Mouse (Mus musculus): ENCODE measurements around the gene Tbc1d21. TPM values are rescaled to one million over a fixed set of nuclear protein-coding genes. Genes with fewer than 3 reads are reported as not detected.

The Tbc1d21 gene
- total RNA-seq, 2 experiments from 2014 or later, result not detected

DNA sequence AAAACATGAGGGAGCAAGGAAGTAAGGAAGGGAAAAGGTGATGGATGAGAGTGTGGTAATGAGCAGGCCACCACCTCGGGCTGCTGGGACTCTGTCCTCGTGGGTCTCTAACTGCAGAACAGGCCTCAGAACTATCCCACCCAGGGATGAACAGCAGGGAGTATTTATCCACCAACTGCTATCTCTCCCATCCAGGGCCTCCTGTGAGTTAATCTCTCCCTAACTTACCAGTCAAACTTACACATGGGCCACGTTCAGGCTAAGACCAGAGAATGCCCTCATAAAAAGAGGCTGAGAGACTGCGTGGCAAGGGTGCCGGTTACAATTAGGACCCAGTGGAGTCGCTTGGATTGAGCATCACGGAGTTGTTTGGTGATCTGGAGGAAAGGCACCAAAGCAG lies 24.3 kb downstream of the Tbc1d21 start:
- no peak for DNase-seq (ENCODE audit: low spot score in 2 of 2)

- DNase-seq (ENCODE audit: low spot score in 2 of 2), result no peak
Measured at GRCm38 (mm10) chr9:58341795-58342194, 28.5 kb downstream of the Tbc1d21 start.

- DNase-seq (ENCODE audit: low spot score in 2 of 2), result no peak
Measured at GRCm38 (mm10) chr9:58336650-58337281, 33.5 kb downstream of the Tbc1d21 start.

- no peak for DNase-seq (ENCODE audit: low spot score in 2 of 2)
Measured at GRCm38 (mm10) chr9:58331276-58331675, 39.0 kb downstream of the Tbc1d21 start.

DNA sequence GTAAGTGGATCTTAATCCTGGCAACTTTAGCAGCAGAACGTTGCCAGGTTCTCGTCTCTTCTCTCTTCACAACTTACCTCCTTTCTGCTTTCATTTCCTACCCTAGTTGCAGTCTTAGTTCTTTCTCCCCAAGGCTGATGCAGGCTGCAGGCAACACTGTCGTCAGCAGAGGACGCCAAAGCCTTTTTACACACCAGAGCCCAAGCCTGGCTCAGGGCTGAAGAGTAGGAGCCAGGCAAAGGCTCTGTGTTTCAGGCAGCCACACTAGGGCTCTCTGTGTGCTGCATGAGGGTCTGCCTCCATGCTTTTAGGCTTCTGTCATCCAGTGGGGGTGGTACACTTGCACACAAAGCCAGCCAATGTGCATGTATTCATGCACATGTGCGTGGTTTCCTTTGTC lies 40.0 kb downstream of the Tbc1d21 start:
- peak; percentile 71 to 77 for DNase-seq (ENCODE audit: low spot score in 2 of 2)

DNA sequence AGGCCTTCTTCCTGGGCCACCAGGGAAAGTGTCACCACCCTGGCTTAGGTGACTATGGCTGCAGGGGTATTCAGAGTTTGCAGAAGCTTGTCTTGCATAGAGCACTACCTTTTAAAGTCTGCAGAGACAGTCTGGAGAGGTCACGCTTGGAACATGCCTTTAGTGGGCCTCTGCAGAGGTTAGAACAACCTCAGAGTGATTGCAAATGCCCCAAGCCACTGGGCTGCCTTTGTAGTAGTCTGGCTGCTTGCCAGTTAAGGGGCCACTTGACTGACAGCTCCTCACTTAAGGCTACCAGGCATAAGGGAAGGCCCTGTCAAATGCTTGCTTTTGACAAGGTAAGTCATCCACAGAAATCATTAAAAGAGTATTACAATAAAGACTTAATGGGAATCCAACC lies 42.9 kb downstream of the Tbc1d21 start:
- no peak for DNase-seq (ENCODE audit: low spot score in 2 of 2)

DNA sequence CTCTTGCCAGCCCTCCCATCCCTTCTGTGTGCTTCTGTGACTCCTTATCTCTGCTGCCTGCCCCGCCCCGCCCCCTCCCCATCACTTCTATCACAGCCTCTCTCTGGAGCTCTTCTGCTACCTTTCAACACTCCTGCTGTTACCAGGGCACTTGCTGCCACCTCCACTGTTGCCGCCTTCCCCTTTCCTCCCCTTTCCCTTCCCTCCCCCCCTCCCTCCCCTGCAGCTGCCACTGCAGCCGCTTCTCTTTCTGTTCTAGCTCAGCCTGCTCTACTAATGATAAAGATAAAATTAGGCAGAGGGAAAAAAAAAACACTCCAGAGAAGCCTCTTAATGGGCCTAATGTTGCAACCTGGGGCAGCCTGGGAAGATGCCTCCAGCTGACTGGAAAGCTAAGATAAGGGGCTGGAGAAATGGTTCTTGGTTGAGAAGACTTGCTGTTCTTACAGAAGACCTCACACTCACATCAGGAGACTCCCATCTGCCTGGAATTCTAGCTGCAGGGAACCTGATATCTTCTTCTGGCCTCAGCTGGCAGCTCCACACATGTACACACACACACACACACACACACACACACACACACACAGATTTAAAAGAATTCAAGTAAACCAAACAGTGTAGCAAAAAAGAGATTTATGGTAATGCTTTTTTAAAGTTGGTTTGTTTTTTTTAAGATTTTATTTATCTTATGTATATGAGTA lies 43.6 kb downstream of the Tbc1d21 start:
- DNase-seq (ENCODE audit: low spot score in 2 of 2), result no peak

- no peak for DNase-seq (ENCODE audit: low spot score in 2 of 2)
Measured at GRCm38 (mm10) chr9:58321681-58322080, 48.6 kb downstream of the Tbc1d21 start.

- no peak for DNase-seq (ENCODE audit: low spot score in 2 of 2)
Measured at GRCm38 (mm10) chr9:58318317-58318716, 51.9 kb downstream of the Tbc1d21 start.

- no peak for DNase-seq (ENCODE audit: low spot score in 2 of 2)
Measured at GRCm38 (mm10) chr9:58317381-58317780, 52.9 kb downstream of the Tbc1d21 start.

- DNase-seq (ENCODE audit: low spot score in 2 of 2), result no peak
Measured at GRCm38 (mm10) chr9:58316784-58317183, 53.5 kb downstream of the Tbc1d21 start.

- DNase-seq (ENCODE audit: low spot score in 2 of 2), result no peak
Measured at GRCm38 (mm10) chr9:58315850-58316249, 54.4 kb downstream of the Tbc1d21 start.

DNA sequence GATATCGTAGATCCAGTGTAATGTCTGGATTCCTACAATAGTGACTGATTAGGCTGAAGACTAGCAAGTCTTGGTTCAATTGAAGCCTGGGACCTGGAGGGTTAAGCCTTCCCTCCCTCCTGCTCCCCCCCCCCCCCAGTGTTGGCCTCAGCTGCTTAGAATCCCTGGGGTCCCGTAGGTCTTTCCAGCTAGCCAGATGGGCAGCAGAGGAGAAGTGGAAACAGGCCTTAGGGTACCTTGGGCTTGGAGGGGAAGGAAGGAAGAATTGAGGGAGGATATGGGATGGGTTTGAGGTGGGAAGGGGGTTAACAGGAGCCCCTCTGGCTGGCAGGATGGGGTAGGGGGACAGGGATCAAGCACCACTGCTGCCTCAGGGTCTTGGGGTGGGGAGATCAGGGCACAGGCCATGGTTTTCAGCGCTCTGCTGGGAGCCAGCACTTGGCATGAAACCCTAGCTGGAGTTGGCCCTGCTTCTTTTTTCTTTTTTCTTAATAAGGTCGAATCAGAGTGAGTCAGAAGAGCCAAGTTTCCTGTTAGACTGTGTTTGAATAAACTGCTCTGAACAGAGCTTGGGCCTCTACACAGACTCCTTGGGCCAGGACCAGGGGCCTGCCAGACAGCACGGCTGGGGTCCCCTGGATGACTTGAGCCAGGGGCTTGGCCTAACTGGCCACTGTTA lies 55.4 kb downstream of the Tbc1d21 start:
- DNase-seq (ENCODE audit: low spot score in 2 of 2), result no peak

DNA sequence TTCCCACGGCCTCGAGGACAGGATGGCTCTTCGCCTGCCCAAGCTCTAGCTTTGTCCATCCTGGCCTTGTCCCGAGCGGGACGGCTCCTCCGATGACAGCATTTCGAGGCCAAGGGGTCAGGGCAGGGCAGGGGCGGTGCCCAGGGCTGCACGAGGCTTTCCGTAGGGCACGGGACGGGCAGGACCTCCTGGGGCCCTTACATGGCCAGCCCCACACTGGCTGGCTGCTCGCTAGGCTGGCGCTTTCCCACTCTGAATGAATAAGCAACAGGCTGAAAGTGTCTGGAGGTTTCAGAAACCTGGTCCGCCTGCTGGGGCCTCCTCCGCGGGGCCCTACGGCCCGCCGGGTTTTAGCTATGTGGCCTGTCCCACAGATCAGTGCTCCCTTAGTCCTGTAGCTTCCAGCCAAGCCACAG lies 57.3 kb downstream of the Tbc1d21 start, which contains the start of gene Loxl1:
Gene Loxl1 (minus strand): TSS at position 243 of the 416 bp plus-strand sequence.
- DNase-seq (ENCODE audit: low spot score in 2 of 2), result peak in 1 of 2 experiments; percentile 28

DNA sequence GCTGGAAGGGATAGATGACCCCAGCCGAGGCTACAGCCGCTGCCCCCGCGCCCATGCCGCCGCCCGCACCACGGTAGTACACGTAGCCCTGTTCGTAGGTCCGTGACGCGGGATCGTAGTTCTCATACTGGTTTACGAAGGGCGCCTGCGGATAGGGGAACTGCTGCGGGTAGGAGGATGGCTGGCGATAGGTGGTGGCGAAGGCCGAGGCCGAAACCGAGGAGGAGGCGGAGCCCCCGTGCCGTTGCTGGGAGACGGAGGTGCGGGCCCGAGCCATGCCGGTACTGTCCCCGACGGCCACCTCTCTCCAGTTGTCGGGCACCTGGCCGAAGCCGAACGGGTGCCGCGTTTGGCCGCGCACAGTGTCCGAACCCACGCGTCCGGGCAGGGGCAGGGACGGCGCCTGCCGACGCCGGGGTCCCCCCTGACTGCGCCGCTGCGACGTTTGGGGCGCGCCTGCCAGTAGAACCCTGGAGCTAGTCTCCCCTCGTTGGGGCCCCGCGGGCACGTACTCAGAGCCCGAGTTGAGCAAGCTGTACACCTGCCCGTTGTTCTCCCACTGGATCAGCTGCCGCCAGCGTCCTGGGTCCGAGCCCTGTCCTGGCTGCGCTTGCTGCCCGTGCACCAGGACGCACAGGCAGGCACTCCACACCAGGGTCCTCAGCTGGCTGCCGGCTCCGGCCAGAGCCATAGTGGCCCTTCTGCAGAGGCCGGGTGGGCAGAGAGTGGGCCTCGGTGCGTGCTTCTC lies 57.9 kb downstream of the Tbc1d21 start:
- no peak for DNase-seq (ENCODE audit: low spot score in 2 of 2)

DNA sequence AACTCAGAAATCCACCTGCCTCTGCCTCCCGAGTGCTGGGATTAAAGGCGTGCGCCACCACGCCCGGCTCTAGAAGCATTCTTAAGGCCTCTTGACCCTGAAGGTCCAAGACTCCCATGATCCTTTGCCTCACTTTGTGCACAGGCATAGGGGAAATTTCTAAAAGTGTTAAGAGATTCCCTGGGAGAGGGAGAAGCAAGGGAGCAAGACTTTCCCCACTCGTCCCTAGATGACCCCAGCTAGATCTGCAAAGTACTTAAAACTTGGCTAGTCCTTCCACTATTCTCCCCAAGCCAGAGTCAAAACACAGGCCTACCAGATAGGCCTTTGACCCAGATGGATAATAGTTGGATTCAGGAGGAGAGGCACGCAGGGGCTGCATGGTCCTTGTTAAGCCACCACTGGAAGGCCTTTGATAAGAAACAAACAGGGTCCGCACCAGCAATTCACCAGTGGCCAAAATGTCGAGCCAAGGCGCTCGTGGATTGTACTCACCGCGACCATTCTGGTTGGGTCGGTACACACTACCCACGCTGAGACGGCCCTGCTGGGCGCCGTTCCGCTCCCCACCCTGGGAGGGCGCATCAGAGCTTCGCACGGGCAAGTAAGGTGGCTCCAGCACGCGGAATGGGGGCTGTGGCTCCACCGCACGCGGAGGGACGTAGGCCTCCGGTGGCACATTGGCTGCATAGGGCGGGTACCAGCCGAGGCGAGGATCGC lies 58.9 kb downstream of the Tbc1d21 start:
- DNase-seq (ENCODE audit: low spot score in 2 of 2), result no peak

DNA sequence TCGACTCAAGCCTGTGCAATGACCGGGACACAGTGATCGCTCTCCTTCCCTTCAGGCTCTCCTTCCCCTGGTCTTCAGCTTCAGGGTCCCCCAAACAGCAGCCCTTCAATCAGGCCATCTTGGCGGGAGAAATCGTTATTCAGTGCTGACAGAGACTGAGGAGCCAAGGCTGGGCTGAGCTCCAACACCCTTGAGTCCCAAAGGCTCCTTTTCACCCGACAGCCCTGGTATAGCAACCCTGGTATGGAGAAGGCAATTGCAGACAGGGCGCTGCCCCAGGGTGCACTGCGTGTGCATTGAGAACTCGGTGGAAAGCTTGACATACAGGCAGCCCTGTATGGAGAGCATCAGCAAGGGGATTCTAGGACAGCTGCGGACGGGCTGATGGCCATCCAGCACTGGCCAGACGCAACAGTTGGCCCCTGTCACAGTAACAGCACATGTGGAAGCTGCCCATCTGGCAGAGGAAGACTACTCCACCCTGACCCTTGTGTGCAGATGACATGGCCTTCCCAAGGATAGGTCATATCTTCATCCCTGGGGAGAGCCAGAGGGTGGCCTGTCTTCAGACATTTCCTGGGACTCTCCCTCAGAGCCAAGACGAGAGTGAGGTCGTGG lies 60.1 kb downstream of the Tbc1d21 start:
- no peak for DNase-seq (ENCODE audit: low spot score in 2 of 2)
